Mouse (Mus musculus) kidney, adult 11 months (tissue): ENCODE measurements around the gene Olfml3.

ENCODE experiments used
- DNase-seq: peaks from one replicate; pipeline ENCODE4 v3.0.0; 2022

The Olfml3 gene

GRCm38 (mm10) chr3:103739329-103739728 lies 1.5 kb upstream of the Olfml3 start, which contains the start of gene Gm10964:
TSS of gene Gm10964 (plus strand) at chr3:103739366.
- no peak for DNase-seq

GRCm38 (mm10) chr3:103737061-103737754 lies 593 bp downstream of the Olfml3 start:
- DNase-seq, result no peak

GRCm38 (mm10) chr3:103735776-103736600 lies 1.8 kb downstream of the Olfml3 start:
- no peak for DNase-seq

GRCm38 (mm10) chr3:103734696-103735519 lies 2.9 kb downstream of the Olfml3 start:
- DNase-seq, result no peak

- no peak for DNase-seq
Observed at GRCm38 (mm10) chr3:103733799-103734695, 3.8 kb downstream of the Olfml3 start.

GRCm38 (mm10) chr3:103733176-103733575 lies 4.6 kb downstream of the Olfml3 start:
- no peak for DNase-seq

- no peak for DNase-seq
Observed at GRCm38 (mm10) chr3:103732116-103732515, 5.7 kb downstream of the Olfml3 start.

GRCm38 (mm10) chr3:103729850-103730249 lies 8.0 kb downstream of the Olfml3 start:
- DNase-seq, result no peak

- no peak for DNase-seq
Observed at GRCm38 (mm10) chr3:103727813-103728326, 9.9 kb downstream of the Olfml3 start.

GRCm38 (mm10) chr3:103726642-103727041 lies 11.2 kb downstream of the Olfml3 start:
- DNase-seq, result no peak

- DNase-seq, result no peak
Observed at GRCm38 (mm10) chr3:103724137-103724536, 13.7 kb downstream of the Olfml3 start.

- DNase-seq, result no peak
Observed at GRCm38 (mm10) chr3:103718728-103719127, 19.1 kb downstream of the Olfml3 start.

- DNase-seq, result no peak
Observed at GRCm38 (mm10) chr3:103716774-103717760, 20.7 kb downstream of the Olfml3 start.

- peak; percentile 24 for DNase-seq
Observed at GRCm38 (mm10) chr3:103715762-103716693, 21.8 kb downstream of the Olfml3 start.

- no peak for DNase-seq
Observed at GRCm38 (mm10) chr3:103714942-103715341, 22.9 kb downstream of the Olfml3 start.

GRCm38 (mm10) chr3:103714236-103714875 lies 23.4 kb downstream of the Olfml3 start:
- DNase-seq, result no peak

GRCm38 (mm10) chr3:103712196-103712595 lies 25.6 kb downstream of the Olfml3 start:
- DNase-seq, result no peak

GRCm38 (mm10) chr3:103709470-103710040 lies 28.2 kb downstream of the Olfml3 start:
- DNase-seq, result no peak

- DNase-seq, result no peak
Observed at GRCm38 (mm10) chr3:103705426-103705825, 32.4 kb downstream of the Olfml3 start.
